Mouse (Mus musculus): Measurements from ENCODE around the gene Ube2b.

The Ube2b gene

GRCm38 (mm10) chr11:51966651-51967050 is 33.9 kb downstream of the Ube2b start:
- no peak for DNase-seq

GRCm38 (mm10) chr11:51962277-51962676 is 38.3 kb downstream of the Ube2b start:
- DNase-seq: no peak

- DNase-seq: no peak
Observed at GRCm38 (mm10) chr11:51961761-51962160, 38.8 kb downstream of the Ube2b start.

GRCm38 (mm10) chr11:51960967-51961471 is 39.5 kb downstream of the Ube2b start:
- no peak for DNase-seq

- no peak for DNase-seq
Observed at GRCm38 (mm10) chr11:51960061-51960460, 40.5 kb downstream of the Ube2b start.

GRCm38 (mm10) chr11:51959511-51959910 is 41.1 kb downstream of the Ube2b start:
- DNase-seq: no peak

GRCm38 (mm10) chr11:51957760-51958159 is 42.8 kb downstream of the Ube2b start:
- DNase-seq: no peak

GRCm38 (mm10) chr11:51956112-51956511 is 44.5 kb downstream of the Ube2b start:
- DNase-seq: no peak

GRCm38 (mm10) chr11:51951861-51952420 is 48.6 kb downstream of the Ube2b start:
- no peak for DNase-seq

- peak in 1 of 2 experiments; percentile 17 for DNase-seq
Observed at GRCm38 (mm10) chr11:51949919-51950318, 50.6 kb downstream of the Ube2b start.

- no peak for DNase-seq
Observed at GRCm38 (mm10) chr11:51949155-51949840, 51.3 kb downstream of the Ube2b start.

GRCm38 (mm10) chr11:51946144-51946543 is 54.4 kb downstream of the Ube2b start:
- no peak for DNase-seq

- DNase-seq: no peak
Observed at GRCm38 (mm10) chr11:51945548-51945947, 55.0 kb downstream of the Ube2b start.

GRCm38 (mm10) chr11:51944239-51944638 is 56.3 kb downstream of the Ube2b start:
- DNase-seq: no peak

GRCm38 (mm10) chr11:51943500-51943841 is 57.1 kb downstream of the Ube2b start:
- DNase-seq: no peak

- no peak for DNase-seq
Observed at GRCm38 (mm10) chr11:51942602-51943499, 57.7 kb downstream of the Ube2b start.

GRCm38 (mm10) chr11:51940511-51940955 is 60.0 kb downstream of the Ube2b start:
- no peak for DNase-seq

GRCm38 (mm10) chr11:51939590-51939955 is 61.0 kb downstream of the Ube2b start:
- DNase-seq: no peak

- DNase-seq: peak; percentile 53 to 54
Observed at GRCm38 (mm10) chr11:51938817-51939589, 61.6 kb downstream of the Ube2b start.

GRCm38 (mm10) chr11:51937361-51937781 is 63.2 kb downstream of the Ube2b start:
- DNase-seq: no peak

GRCm38 (mm10) chr11:51935636-51936434 is 64.7 kb downstream of the Ube2b start:
- DNase-seq: peak; percentile 61 to 76
